Mouse (Mus musculus): Measurements from ENCODE around the gene Atg16l1.
A peak's percentile ranks its signal among the peaks of the same experiment; 100 is the strongest.

Atg16l1 gene

DNA sequence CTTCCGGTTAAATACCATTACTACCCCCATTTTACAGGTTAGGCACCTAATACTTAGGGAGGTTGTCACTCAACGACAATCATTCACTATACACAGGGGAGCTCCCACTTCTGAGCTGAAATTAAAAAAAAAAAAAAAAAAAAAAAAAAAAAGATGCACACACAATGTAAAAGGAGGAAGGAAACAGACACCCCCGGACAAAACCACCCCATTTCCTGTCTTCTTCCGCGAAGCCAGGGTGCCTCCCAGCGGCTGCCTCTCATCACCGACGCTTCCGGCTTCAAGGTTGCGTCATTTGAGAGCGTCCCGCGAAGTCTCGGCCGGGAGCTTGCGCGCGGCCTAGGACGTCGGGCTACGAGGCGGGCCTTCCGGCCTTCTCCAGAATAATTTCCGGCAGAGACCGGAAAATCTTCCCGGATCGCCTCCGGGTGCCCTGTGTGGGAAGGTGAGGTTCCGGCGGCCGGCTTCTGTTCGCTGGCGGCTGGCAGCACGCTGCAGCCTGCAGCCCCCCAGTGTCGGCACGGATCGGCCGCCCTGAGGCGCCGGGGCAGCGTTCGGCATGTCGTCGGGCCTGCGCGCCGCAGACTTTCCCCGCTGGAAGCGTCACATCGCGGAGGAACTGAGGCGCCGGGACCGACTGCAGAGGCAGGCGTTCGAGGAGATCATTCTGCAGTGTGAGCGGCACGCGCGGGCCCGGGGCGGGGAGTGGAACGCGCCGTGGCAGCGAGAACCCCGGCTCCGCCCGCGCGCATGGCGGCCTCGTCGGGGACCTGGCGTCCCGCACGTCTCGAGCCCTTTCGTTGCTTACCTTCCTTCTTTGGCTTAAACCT, at the start of gene Atg16l1:
Gene Atg16l1 (plus strand): TSS at position 230 of the 830 bp plus-strand sequence.
- DNase-seq (ENCODE audit: low spot score in 2 of 2), result peak; percentile 97

DNA sequence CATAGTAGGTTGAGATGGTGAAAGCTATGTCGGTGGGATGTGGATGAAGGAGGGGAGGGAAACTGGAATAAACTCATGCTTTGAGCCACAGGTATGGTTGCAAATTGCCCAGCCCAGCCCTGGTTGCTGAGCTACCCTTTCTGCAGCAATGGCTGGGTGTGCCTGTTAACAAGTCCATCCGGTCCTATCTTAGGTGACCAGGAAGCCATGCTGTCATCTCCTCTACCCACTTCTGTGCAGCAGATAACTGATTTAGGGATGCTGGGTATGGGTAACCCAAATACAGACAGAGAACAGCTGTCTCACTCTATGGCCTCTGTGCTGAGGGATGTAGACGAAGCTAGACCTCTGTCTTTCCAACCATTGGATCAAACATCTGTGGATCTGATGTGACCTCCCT, 49.3 kb upstream of the Atg16l1 start:
- DNase-seq (ENCODE audit: low spot score in 2 of 2), result peak; percentile 16 to 38

DNA sequence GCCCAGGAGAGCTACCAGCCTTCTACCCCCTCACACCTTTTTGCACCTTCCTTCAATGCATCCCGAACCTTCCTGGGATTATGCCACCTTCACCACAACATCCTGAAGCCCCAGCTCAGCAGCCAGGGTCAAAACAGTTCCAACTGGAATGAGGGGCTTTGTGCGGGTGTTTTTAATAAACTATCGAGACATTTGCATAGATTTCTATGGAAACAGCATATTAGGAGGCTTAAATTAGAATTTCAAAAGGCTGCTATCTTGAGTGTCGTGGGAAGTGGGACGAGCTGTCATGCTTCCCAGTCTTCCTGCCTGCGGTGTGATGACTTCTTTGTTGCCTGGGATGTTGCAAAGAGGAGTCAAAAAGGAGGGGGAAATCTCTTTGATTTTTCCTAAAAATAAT, 46.6 kb upstream of the Atg16l1 start:
- no peak for DNase-seq (ENCODE audit: low spot score in 2 of 2)

DNA sequence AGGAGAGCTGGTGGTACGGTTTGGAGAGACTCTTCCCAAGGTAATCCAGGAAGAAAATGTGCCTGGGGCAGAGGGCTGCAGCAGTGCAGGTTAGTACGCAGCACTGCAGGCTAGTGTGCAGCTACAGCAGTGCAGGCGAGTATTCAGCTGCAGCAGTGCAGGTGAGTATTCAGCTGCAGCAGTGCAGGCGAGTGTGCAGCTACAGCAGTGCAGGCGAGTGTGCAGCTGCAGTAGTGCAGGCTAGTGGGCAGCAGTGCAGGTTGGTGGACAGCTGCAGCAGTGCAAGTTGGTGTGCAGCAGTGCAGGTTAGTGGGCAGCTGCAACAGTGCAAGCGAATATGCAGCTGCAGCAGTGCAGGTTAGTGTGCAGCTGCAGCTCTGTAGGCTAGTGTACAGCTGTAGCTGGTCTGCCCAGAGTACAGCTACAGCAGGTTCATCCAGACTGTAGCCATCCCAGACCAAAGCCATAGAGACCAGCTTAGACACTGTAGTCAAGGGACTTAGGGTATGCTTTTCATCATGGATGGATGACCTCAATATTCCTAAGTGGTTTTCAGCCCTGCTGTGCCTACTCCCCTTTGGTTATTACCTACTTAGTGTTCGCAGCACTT, 45.9 kb upstream of the Atg16l1 start:
- no peak for DNase-seq (ENCODE audit: low spot score in 2 of 2)

DNA sequence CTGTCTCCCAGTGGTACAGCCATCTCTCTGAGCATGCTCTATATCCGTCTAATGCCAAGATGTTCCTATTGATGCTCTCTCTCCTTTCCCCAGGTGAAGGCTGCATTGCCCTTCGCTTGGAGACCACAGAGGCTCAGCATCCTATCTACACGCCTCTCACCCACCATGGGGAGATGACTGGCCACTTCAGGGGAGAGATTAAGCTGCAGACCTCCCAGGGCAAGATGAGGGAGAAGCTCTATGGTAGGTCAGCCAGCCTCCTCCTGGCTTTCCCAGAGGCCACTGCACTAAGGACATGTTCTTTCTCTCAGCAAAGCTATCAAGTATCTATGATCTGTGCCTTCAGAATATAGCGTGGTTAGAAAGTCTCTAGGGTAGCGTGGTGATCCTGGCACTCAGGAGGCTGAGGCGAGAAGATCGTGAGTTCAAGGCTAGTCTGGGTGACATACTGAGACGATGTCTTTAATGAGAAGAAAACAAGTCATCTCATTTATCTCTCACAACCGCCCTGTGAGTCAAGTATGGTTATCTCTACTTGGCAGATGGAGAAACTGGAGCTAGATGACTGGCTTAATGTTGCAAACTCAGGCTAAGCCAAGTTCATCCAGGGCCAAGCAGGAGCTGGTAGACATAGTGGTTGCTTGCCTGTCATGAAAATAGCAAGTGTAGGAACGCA, 43.6 kb upstream of the Atg16l1 start:
- DNase-seq (ENCODE audit: low spot score in 2 of 2), result peak in 1 of 2 experiments; percentile 49

DNA sequence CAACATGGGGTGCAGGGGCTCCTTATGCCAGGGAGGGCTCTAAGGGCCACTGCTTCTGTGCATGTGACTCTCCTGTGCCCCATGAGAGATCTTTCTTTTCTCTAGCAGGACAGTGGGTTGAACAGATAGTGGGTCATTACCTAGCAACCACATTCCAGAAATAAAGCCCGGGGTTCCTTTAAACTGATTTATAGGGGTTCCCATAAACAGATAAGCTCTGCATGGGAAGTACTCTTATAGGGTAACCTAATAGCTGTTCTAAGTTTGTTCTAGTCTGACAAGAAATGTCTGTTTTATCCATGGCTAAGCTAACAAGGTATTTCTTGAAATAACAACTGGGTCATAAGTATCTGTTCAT, 43.1 kb upstream of the Atg16l1 start:
- DNase-seq (ENCODE audit: low spot score in 2 of 2), result no peak

DNA sequence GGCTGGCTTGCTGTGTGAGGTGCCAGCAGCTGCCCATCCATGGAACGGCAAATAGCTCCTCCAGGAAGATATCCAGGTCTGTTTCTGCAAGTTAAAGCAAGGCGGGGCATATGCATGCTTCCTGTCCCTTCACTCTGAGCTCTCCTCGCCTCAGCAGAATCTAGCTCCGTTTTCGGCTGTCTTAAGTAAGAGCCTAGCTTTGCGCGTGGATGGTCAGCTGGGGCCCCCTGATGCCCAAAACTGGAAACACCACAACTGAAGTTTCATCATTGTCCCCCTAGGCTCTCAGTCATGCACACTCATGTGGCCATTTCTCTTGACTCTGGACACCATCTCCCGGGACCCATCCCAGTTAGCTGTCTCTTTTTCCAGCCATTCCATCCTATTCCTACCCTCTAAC, 34.3 kb upstream of the Atg16l1 start:
- DNase-seq (ENCODE audit: low spot score in 2 of 2), result no peak

DNA sequence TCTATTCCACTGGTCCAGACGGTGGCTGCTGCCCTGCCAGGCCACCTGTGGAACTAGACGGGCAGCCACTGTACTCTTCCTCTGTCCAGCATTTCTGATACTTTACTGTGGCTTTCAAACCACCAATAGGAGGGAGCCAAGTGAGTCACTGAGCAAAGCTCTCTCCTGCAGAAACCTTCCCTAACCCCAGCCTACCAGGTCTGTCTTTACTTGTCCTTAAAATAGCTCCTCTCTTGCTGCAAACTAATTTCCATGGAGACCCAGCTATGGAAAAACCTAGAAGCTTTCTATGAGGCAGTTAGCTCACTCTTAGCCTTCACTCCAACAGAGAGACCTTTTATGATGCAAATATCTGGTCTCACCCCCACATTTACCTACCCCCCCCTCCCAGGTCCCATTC, 33.6 kb upstream of the Atg16l1 start:
- no peak for DNase-seq (ENCODE audit: low spot score in 2 of 2)

DNA sequence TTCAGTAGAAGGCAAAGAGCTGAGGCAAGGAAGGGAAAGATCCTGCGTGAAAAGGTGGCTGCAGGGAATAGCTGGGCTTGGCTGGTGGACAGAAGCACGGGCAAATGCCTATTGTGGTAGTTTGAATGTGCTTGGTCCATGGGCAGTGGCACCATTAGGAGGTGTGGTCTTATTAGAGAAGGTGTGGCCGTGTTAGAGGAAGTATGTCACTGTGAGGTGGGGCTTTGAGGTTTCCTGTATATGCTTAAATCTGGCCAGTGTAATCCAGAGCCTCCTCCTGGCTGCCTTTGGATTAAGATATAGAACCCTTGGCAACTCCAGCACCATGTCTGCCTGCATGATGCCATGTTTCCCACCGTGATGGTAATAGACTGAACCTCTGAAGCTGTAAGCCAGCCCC, 32.3 kb upstream of the Atg16l1 start:
- no peak for DNase-seq (ENCODE audit: low spot score in 2 of 2)

DNA sequence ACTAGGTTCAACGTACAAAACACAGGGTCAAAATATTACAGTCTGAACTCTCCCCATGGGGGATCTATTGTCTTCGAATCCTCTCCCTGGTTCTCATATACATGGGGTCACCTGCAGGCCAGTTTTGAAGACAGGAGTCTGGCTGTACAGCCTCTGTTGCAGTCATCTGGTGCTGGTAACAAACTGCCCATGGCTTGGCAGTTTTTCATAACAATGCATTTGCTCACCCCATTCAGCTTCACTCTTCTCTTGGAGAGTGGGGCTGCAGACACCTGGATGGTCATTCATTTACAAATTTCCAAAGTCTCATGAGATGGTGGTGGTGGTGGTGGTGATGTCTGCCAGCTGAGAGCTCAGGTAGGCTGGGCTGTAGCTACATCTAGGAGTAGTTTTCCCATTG, 26.6 kb upstream of the Atg16l1 start:
- DNase-seq (ENCODE audit: low spot score in 2 of 2), result no peak

DNA sequence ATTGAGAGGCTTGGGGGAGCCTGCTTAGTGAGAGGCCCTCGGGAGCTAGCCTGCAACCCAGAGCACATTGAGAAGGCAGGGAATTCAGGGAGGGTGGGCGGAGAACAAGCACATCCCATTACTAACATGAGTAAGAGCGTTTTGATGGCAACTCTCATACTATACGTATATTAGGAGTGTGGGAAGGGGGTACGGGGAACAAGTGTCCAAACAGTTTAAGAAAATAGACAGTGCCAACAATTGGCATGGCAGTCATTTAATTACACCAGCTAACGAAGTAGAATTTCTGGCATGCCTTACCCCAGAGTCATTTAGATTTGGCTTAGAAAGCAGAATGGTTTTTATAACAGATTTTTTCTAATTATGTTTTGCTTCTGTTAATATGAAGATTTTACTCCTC, 25.8 kb upstream of the Atg16l1 start:
- DNase-seq (ENCODE audit: low spot score in 2 of 2), result no peak

DNA sequence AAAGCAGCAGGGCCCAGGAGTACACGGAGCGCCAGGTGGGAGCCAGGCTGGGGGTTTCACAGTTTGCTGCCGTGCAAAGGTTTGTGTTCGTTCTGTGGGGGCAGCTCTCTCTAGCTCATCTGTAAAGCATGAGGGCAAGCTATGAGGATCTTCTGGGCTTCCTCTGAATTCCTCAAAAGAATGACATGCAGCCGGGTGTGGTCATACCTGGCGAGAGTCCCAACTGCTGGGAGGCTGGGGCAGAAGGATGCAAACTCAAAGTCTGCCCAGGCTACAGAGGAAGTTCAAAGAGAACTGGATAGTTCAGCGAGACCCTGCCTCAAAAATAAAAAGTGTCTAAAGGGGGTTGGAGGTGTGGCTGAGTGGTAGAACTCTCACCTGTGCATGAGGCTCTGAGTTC, 25.4 kb upstream of the Atg16l1 start:
- no peak for DNase-seq (ENCODE audit: low spot score in 2 of 2)

DNA sequence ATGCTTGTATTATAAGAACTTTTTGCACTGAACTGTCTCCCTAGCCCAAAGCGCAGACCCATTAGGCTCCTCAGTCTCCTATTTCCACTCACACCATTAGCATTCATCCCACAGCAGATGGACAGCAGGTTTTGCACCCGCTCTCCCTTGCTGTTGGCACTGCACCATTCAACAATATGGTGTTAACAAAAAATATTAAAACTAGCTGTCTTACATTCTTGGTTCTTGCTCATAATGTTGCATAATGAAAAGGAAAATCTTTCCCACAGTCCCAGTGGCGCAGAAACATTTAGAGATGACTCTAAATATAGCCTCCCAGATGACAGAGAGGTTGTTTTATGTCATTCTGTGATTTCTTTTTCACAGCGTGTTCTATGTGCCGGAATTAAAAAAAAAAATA, 22.5 kb upstream of the Atg16l1 start:
- DNase-seq (ENCODE audit: low spot score in 2 of 2), result no peak

DNA sequence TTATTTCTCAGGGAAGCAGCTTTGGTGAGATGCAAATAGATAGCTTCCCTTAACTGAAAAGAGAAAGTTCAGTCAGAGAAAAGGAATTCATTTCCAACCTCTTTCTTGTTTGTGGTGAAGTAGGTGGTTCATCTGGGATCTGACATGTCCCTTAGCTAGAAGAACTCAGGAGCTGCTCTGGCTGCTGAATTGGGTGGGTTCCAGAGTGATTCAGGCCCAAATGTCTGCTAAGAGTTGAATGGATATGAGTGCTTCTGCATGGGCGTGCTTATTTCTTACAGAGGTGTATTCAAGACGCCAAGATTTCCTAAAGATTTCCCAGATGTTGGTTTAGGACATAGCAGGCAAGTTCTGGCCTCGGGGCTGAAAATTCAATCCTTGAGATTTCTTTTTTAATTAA, 21.5 kb upstream of the Atg16l1 start:
- DNase-seq (ENCODE audit: low spot score in 2 of 2), result no peak

DNA sequence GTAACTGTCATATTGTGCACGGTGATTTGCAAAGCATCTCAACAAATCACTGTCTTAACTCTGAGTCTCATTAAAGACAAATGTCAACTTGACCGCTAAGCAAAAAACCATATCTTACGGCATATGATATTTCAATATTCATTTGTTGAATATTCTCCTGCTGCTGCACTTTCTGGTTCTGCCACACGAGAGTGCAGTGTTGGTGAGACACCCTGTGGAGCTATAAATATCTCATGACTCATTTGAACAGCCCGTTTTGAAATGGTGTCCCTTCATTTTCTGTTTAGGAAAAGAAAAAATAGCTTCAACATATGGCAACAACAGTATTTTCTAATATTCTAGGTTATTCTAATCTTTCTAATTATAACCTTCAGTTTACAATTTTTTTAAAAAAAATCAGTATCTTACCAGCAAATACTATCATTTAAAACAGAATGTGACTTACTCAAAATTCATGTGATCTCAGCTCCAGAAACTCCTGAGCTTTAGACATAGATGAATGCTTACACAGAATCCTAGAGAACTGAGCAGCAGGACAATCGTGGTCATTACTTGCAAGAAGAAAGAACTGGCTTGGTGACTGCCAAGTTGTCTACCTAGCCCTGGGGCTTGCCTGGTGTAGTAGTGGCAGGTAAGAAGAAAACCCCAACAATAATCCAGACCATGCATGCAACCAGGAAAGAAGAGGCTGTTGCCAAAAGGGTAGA, 14.9 kb upstream of the Atg16l1 start:
- DNase-seq (ENCODE audit: low spot score in 2 of 2), result no peak

DNA sequence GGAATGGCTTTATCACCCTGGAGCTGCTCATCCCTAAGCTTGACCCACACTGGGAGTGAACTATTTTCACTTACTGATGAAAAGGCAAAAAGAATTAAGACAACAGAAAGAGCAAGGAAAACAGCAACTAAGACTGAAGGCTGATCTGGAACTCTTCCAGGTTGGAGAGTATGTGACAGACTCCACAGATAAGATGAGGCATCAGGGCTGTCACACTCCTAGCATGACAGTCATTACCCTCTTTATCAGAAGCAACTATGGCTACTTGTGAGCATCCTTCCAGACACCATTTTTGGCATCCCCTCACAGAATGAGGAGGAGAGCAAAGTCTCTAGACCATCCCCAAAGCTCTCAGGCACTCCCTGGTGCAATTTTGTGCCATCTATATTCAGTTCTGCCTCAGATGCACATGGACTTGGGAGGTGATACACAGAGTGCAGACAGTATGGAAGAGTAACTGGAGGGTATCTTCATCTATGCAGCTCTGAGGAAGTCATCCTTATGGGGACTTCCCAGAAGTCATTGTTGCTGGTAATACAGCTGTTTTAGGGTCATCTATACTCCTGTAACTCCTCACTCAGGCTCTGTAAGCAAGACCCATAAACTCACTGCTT, 6.2 kb upstream of the Atg16l1 start:
- no peak for DNase-seq (ENCODE audit: low spot score in 2 of 2)

DNA sequence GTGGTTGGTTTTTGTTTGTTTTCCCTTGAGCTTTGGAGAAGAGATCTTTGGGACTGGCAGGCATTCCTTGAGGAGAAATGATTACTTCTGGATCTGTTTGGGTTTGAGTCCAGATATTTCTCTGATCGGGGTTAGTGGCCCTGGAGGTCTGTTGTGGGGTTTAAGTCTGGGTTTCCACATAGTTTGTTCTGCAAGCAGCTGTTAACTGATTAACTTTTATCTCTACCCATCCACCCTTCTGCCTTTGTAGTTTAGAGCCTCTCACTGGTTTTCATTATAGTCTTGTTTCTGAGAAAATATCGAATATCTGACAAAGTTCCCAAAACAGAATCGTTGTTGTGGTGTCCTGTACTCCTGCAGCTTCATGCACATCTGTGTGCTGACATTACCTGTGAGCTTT, 8.2 kb downstream of the Atg16l1 start:
- DNase-seq (ENCODE audit: low spot score in 2 of 2), result no peak

DNA sequence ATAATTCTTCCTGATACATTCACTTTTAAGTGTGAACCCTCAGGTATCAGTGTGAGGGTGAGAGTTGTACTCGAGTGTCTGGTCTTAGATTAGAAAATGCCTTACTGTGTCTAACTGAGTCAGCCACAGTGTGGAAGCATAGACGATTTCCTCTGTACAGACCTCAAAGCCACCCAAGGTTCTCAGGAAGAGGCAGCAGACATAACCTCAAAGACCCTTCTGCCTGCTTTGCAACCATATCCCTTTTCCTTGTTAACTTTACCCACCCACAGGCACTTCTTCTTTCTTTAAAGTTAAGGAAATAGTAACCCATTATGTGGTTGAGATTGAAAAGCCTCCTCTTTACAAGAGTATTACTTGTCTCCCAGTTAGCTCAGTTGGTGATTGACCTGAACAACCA, 10.1 kb downstream of the Atg16l1 start:
- DNase-seq (ENCODE audit: low spot score in 2 of 2), result no peak

DNA sequence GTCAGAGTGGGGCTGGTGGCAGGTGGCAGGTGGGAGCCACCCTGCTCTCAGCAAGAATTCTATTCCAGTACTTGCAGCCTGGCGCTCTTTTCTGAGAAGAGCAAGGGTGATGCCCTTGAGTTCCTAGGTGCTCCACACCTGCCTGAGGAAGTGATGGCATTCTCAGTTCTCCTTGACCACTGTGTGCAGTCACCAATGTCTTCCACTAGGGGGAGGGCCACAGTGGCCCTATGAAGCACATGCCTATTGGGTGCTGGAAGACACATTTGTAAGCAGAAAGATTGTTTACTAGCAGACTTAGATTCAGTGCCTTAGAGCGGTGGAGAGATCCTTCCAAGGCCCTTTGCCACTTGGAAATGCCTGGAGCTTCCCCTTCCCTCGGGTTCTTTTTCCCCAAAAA, 10.6 kb downstream of the Atg16l1 start:
- DNase-seq (ENCODE audit: low spot score in 2 of 2), result peak; percentile 34 to 45

DNA sequence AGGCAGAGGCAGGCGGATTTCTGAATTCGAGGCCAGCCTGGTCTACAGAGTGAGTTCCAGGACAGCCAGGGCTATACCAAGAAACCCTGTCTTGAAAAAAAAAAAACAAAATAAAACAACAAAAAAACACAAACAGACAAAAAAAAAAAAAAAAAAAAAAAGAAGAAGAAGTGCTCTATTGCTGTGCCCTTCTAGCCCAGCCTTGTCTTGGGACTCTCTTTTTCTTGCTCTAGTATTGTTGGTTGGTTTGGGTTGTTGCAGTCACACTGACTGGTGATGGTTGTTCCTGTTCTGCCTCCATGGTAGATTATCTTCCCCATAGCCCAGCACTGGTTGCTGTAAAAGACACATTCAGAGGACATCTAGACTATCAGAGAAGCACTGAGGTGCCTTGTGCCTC, 13.6 kb downstream of the Atg16l1 start:
- DNase-seq (ENCODE audit: low spot score in 2 of 2), result no peak

DNA sequence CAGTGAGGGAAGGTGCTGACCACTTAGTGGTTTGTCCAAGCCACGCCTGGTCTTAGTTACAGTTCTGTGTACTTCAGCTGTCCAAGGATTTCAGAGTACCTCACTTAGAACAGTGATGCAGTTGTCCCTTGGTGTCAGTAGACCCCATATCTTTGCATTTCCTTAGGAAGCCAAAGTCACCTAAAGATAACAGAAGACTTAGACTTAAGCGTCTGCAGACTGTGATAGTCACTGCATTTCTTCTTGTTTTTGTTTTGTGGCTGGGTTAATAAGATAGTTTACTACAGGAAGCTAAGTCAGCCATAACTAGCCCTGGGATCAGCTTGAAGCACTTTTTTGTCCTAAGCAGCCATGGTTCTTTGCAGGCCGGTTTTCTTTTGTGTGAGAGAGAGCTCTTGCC, 14.8 kb downstream of the Atg16l1 start:
- DNase-seq (ENCODE audit: low spot score in 2 of 2), result no peak

DNA sequence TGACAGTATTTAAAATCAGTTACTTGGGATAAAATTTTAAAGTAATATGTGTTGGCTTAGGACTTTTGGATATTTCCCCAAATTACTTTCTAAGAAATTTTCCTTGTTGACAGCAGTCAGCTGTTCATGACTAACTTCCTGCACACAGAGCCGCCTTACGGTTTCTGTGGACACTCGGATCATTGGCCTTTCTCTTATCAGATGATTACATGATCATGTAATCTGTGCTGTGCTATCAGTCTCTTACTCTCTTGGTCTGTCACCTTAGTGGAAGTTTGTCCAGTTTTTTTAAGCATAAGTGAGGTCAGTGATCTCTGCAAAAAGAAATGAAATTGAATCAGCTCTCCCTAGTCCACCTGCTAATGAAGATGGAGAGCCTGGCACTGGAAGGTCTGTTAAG, 16.1 kb downstream of the Atg16l1 start:
- no peak for DNase-seq (ENCODE audit: low spot score in 2 of 2)

Measured in spleen, postnatal 36 days (tissue).